Mouse (Mus musculus) thymus, postnatal 0 days (tissue): Measurements from ENCODE around the gene Cfap299. TPM values are rescaled to one million over a fixed set of nuclear protein-coding genes. Genes with fewer than 3 reads are reported as not detected.
"Not testable (repeated sequence)": the region's sequence is repeated elsewhere in the genome, so short reads cannot be mapped to it uniquely, and the experiment has no call there.

Source experiments
- DNase-seq: peaks from one replicate; pipeline ENCODE4 v3.0.0-alpha.2; 2015; ENCODE audit warnings: low spot score
- polyA plus RNA-seq: library from polyadenylated mRNA; unstranded; fragments of >200 nt; fragmentation: Nextera tagmentation; extraction: Ambion mirVana; gene quantifications from 2 replicates; pipeline ENCODE4 v1.2.1, GENCODE M21; 2015

Cfap299 gene
- polyA plus RNA-seq: 0.40 and 0.55 TPM in 2 replicates

DNA sequence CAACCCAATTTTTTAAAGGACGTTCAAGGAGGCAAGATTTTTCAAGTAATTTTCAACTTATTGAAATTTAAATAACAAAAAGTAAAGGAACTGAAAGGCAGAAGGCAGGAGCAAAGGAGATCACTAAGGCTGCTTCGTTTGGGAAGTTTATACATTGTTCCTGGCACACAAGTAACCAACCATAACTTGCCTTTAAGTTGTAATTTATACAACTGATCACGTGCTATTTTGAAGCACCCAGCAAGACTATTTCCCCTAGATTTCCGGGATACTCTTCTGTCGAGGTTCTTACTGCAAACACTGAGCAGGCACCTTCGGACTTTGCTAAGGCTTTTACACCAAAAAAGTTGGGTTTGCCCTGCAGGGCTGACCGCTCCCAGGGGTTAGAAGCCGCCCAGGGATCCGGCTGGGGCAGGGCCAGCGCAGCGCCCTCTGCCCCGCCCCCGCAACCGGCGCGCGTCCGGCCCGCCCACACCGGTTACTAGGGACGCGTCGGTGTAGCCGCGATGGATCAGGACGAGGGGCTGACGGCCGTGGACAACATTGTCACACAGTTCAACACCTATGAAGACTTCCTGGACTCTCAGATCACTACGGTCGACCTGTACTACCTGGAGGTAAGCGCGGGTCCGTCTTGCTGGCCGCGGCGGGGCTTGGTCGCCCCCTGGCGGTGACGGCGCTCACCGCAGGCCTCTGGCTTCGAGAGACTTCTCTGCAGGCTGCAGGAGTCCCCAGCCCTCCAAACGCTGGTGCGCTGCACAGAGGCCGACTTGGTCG, at the start of gene Cfap299:
Gene Cfap299, plus strand, starts transcription at position 457 of the 777 bp plus-strand sequence.
- DNase-seq: peak; percentile 63

GRCm38 (mm10) chr5:98281993-98282392, 47.1 kb upstream of the Cfap299 start:
- DNase-seq: no peak

- DNase-seq: no peak
Measured at GRCm38 (mm10) chr5:98283696-98284478, 45.2 kb upstream of the Cfap299 start.

DNA sequence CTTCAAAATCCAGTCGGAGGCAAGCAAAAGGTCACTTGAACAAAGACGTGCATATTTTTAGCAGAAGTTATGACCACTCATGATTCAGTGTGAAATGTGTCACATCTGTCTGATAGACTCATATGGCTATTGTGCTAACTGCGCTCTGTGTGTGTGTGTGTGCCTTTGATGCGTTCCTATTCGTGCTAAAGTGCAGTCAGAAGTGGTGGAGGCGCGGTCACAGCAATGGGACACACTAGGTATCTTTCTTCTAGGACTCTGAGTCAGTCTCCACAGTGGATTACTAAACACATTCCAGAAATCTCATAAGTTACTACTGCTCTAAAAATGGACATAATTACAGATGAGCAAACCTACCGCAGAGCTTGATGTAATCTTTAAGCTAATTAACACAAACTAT, 38.5 kb upstream of the Cfap299 start:
- DNase-seq: no peak

DNA sequence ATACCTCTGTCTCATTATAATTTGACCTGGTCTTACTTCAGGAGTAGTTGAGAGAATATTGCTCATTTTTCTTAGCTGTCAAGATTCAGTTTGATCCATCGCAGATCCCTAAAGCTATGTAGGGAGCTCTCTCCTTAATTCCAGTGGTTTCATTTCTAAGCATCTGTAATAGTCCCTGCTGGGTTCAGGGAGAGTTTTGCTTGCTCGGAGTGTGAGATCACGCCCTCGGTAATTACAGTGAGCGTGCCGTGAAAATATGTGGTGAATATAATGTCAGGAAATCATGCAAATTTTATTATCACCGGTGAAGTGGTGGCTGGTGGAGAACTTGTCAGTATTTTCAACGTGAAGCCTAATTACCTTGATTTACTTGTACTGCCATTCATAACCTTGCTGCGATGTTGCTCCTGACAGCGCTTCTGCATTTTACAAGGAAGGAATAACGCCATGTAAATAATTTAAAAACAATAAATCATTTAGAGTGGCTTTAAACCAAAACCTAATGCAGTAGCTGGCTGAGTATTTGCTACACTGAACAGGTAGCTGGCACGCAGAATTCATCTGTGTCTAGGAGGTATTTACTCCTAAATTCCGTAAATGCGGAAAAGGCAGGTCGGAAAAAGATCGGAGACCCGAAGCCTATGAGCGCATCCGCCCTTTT, 36.6 kb upstream of the Cfap299 start:
- no peak for DNase-seq

DNA sequence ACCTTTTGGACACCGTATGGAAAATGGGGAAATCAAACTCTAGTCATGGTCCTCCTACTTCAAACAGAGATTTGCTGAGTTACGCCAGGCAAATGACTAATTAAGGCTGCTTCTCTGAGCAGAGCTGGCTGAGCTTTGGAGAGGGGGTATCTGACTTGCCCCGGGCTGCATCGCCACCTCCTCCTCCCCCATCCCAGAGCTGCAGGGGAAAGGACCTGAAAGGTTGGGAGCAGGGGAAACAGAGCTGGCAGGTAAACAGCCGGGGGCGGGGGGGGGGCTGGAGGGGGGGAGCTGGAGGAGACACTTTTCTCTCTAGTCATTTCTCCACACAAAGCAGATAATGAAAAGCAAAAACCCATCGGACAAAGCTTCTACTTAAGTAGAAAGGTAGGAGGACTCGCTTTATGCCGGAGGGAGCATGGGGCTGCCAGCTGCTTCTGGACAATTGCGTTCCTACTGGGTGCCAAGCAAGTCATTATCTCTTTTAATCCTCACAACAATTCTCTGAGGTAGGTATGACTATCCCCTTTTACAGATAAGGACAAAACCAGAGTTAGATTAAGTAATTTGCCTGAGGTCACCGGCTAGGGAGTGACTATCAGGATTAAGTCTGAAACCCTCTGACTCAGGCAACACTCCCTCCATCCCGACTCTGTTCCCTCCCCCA, 35.9 kb upstream of the Cfap299 start:
- no peak for DNase-seq

DNA sequence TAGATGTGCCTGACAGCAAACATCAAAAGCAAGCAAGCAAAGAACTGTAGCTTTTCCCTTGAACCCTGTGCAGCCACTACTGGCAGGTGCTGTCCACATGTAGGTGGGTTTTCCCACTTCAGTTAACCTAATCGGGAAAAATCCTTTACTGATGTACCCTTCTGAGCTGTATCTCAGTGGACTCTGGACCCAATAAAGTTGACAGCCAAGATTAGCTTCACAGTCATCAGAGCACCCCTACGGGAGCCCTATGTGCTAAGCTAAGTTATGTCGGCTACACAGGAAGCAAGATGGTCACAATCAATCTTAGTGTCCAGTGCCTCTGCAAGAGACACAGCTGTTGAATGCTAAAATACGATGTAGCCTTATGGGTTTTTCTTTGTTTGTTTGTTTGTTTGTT, 29.0 kb upstream of the Cfap299 start:
- no peak for DNase-seq

DNA sequence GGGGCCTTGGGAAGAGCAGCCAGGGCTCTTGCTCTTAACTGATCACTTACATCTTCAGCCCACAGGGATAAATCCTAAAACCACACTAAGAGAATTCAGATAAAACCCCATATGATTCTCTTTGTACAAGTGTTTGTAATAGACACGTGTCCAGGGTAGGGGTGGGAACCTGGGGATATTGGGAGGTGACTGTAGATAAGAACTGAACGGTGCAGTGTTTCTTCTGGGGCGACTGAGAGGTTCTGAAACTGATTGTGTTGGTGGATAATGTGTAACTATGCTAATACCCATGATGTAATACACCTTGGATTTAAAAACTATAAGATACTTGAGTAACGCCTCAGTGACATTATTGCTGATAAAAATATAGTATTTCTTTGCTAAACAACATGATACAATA, 23.4 kb upstream of the Cfap299 start:
- no peak for DNase-seq

DNA sequence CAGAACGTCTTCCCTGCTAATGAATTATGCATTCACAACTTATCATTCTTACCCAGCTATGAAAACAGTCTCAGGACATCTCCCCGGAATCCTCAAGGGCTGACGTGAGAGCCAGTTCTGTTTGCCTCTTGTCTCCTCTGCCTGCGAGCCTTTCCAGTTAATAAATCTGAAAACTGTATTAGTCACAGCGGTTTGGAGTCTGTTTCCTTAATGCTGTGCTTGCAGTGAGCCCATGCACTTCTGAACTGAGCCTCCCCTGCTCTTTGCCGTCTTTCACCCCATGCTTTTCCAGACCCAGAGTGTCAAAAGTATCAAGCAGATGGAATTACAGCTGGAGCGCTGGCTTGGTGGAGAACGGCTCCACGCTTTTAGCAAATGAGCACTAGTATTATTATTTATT, 22.6 kb upstream of the Cfap299 start:
- no peak for DNase-seq

DNA sequence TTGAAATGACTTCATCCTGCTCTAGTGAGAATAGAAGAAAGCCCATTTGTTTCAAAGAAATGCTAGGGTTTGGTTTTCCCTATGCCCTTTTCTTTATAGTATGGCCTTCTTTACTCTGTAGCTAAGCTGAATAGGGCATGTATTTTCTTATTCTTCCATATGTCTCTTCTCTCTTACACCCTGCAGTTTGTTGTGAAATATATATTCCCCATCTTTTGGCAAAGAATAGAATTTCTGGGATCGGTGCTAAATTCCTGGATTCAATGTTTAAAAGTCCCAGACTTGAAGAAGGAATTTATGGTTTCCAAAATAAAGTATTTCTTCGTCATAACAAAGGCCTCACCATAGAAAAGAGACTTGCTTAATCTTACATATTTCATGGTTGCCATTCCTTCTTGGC, 2.5 kb upstream of the Cfap299 start:
- DNase-seq: no peak

GRCm38 (mm10) chr5:98343751-98344150, 14.6 kb downstream of the Cfap299 start:
- DNase-seq: not testable (repeated sequence)

GRCm38 (mm10) chr5:98344581-98344980, 15.5 kb downstream of the Cfap299 start:
- no peak for DNase-seq

GRCm38 (mm10) chr5:98346067-98346466, 17.0 kb downstream of the Cfap299 start:
- no peak for DNase-seq

- peak; percentile 43 for DNase-seq
Measured at GRCm38 (mm10) chr5:98348605-98349004, 19.5 kb downstream of the Cfap299 start.

DNA sequence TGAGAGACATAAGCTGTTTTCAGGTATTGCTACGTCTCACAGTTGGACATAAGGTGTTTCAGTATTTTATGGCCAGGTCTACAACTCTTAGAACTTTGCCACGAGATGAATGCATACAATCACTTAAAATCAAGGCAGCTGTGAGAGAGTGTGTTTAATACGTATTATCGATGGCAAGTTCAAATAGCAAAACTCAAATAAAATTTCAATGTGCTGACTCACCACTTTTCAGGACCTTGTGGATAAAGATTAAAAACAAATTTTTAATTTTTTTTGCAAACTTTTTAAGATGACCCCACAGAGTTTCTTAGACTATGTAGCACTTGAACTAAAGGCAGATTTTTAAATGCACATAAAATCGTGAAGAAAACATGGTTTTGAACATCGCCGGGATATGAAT, 30.8 kb downstream of the Cfap299 start:
- DNase-seq: no peak

GRCm38 (mm10) chr5:98360792-98361419, 31.8 kb downstream of the Cfap299 start:
- DNase-seq: no peak

DNA sequence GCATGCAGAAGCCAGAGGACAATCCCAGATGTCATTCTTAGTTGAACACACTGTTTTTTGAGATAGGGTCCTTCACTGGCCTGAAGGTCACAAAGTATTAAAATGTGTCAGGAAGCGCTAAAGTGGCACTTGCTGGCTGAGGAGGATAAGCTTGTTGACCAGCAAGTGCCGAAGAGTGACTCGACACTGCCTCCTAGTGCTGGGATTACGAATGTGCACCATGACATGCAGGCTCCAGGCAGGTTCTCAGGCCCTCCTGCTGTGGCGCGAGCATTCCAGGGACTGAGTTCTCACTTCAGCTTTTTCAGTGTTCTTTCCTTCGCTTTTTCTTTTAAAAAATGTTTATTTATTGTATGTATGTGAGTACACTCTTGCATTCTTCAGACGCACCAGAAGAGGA, 34.3 kb downstream of the Cfap299 start:
- DNase-seq: no peak

- no peak for DNase-seq
Measured at GRCm38 (mm10) chr5:98365340-98365739, 36.2 kb downstream of the Cfap299 start.

- no peak for DNase-seq
Measured at GRCm38 (mm10) chr5:98368822-98369221, 39.7 kb downstream of the Cfap299 start.

DNA sequence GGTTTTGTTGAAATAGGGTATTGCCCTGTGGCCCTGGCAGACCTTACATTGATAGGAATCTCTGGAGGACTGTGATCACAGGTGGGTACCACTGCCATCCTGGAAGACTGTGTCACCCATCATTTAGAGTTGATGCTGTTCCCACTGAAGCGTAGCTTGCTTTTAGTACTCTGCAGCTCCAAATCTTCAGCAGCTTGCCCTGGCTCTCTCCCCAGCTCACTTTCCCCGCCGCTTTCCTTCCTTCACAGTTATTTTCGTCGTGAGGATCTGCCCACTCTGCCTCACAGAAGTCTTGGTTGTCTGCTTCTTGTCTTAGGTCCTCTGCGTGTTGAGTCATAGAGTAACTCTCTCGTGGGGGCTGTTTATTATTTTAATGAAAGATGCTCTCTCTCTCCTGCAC, 40.3 kb downstream of the Cfap299 start:
- no peak for DNase-seq
